Mouse (Mus musculus): ENCODE results near the gene Tcf7l2.

The Tcf7l2 gene

DNA sequence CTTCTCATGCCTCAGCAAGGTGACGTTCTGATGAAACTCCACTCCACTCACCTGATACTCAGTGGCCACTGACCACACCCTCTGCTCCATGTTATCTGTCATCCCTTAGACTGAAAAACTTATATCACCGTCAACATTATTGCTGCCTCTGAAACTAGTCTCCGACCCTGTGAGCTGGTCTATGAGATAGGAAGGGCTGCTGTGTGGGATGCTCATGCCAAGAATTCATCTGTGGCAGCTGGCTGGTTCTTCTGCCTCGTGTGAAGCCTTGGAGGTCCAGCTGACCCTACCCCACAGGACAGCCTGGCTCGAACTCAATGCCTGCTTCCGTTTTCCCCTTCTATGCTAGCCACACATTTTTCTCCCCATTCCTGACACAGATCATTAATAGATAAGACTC, 125.6 kb downstream of the Tcf7l2 start:
- no peak for DNase-seq

DNA sequence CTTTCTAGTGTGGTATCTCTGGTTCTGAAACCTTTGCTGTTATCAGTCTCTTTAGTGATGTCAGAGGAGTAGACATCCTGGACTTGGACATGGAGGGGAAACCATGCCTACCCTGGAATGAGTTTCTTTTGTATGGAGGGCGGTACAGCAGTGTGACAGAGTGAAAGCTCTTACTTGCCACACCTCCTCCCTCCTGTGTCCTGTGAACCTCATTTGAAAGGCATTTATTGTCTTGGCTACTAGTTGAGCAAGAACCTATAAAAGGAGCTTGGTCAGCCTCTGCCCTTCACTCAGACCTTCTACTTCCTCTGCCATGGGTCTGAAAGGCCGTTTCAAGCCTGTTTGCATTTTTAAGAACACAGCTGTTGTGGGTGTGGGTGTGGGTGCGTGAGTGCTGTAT, 126.3 kb downstream of the Tcf7l2 start:
- DNase-seq = no peak

DNA sequence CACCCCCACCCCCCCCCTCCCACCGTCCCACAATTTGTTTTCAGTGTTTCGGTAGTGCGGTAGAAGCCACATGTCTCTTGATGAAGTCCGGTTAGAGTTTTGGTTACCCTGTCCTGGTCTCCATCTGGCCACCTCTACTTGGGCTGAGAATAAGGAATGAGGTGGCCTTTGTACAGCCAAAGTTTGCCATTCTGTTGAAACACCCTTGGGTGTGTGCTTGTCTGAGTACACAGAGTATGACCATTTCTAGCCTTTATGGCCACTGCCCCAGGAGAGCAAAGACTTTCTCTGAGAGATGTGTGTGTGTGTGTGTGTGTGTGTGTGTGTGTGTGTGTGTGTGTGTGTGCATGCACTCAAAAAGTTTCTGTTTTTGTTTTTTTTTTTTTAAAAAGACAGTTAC, 127.0 kb downstream of the Tcf7l2 start:
- no peak for DNase-seq

DNA sequence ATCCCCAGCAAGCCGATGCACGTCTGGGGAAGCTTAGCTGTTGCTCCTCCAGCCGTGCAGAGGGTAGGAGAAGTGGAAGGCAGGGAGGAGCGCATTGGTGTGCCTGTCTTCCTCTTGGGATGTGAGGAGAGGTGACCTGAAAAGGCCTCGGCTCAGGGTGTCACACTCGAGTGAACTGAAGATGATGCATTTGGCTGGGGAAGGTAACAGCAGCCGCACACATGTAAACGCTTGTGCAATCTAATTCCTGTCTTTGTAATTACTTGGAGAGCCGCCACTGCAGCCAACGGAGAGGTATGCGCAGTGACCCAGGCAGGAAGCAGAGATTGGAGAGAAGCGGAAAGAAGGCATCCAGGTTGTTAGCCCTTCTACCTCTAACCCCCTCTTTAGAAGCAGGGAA, 129.2 kb downstream of the Tcf7l2 start:
- no peak for DNase-seq

DNA sequence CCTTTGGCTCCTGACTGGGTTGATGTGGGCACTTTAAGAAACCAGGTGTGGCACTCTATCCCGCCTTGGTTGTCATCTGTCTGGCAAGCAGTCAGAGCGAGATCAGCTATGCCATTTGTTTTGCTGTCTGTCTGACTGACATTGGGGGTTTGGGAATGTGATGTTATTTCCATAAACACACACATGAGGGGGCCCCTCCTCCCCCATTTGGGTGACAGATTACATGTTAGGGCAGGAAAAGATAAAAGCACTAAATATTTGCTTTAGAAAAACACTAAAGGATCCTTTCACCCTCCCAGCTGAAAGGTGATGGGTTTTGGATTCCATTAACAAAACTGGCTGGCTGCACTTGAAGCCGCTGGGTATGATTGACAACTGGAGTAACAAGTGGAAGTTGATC, 129.9 kb downstream of the Tcf7l2 start:
- DNase-seq = no peak

DNA sequence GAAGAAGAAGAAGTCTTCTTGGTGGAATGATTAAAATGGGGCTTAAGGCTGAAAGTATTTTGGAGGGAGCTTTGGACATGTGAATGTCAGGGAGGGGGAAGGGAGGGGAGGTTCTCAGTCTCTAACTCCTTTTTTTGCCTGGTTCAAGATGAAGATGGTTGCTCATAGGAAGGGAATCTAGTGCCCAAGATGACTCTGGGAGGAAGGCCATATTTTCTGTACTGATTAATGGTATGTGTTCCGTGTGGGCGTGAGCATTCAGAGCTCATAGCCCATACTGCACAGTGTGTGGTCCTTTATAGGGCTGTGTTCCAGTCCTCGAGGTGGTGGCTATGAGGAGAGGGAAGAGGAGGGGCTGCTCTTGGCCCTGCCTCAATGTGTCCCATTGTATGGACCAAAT, 131.6 kb downstream of the Tcf7l2 start:
- DNase-seq = no peak

DNA sequence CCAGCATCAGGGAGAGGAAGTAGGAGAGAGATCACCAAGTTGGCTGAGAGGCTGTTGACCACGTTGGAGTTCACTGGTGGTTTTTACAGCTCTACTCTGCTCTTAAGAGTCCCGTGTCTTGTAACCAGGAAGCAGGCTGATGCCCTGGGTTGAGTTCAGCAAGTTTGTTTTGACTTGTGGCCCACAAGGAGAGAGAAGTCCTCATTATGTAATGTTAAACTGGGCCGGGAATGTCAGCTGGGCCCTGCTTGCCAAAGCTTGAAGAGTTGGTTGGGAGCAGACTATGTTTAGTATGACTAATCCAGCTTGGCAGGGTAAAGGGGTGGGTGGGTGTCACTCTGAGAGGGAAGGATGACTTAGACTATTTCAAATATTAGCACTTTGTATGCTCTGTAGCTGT, 134.9 kb downstream of the Tcf7l2 start:
- no peak for DNase-seq

DNA sequence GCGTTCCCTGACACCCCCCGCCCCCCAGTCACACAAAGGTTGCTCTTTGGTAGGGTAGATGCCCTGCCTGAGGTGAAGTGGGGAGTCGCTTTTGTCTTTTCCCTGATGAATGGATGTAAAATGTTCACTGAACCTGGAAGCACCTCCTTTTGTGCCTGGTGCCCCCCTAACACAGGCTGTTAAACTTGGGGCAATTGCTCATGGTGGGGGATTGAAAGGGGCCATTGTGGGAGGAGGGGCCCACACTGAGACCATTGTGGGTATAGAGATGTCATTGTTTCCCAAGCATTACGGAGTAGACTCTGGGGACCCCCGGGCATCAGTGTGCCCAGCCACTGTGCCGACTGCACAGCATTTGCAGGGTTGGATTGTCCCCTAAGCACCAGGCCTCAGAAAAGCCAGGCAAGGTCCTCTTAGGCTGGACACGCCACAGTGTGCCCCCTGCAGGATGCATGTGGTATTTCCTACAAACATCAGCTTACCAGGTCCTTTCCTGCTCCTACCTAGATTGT, 135.8 kb downstream of the Tcf7l2 start:
- peak; percentile 45 to 55 for DNase-seq

DNA sequence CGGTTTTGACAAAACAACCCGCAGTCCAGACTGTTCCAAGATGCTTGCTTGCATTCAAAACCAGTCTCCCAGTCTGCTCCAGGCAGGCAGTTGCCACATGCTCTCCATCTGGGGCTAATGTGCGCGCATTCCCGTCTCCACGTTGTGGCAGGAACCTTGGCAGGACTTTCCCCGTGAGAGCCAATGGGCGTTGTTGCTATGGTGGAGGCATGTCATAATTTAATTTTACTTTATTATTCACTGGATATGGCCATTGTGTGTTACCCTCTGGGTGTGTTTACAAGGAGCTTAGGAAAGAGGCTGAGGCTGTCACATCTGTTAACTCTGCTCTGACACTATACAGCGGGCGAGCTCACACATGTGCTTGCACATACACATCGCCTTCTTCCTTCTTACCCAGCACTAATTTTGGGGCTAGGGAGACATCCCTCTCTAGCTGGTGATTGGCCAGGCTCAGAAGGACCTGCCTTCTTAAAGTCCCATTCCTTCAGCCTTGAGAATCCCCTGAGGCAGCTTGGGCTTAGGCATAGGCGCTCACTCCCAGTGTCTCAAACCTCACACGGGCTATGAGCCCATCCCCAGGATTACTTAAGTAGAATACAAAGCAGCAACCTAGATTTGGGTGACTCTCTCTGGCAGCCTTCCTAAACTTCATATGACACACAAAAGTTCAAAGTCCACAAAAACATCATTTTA, 139.2 kb downstream of the Tcf7l2 start:
- DNase-seq = no peak

DNA sequence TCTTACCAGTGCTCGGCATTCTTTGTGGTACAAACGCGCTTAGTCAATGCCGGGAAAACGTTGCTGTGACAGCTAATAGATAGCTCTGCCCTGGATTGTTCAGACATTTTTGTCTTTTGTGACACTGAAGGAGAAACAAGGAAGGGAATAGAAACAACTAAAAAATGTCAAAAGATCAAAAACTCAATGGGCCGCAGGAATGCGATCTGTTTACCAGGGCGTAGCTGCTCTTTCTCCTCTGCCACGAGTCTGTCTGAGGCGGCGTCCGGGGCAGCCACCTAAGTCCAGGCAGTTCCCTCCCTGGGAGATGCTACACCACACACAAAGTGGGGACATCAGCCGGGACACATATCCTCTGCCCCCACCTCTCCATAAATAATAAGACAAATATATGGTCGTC, 144.9 kb downstream of the Tcf7l2 start:
- DNase-seq = no peak

DNA sequence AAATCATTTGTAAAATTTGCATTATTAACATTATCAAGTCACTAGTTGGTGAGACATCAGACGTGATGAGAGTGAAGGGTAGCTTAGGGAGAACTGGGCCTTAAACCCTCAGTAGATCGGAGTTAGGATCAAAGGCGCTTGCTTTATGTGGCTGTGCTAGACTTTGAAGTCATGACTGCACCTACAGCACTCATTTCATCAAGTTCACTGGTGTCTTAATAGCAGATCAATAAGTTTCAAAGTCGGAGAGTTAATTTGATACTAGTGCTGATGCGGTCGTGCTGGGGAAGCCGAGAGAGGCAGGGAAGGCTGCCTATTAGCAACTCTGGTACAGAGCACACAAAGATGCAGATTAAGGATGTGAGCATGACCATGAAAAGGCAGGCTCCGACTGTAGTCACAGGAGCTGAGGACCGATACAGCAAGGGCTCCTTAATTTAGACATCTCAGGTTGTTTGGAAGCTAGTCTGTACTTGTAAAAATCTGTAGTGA, 150.1 kb downstream of the Tcf7l2 start:
- no peak for DNase-seq

DNA sequence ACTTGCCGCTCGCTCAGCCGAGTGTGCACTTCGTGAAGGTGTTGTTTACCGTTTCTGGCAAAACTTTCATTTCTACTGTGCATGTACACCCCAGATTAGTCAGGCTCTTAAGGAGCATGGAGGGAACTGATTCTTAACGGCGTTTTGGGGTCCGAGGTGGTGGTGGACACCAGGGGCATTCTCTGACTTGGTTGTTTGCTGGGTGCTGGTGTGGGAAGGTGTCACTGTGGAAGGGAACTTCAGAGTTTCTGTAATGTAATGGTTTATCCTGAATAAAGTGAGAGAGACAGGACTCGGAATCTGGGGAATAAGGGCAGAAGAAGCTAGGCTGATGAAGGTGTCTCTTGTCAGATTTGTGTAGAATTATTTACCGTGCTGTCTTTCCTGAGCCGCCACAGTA, 151.9 kb downstream of the Tcf7l2 start:
- no peak for DNase-seq

DNA sequence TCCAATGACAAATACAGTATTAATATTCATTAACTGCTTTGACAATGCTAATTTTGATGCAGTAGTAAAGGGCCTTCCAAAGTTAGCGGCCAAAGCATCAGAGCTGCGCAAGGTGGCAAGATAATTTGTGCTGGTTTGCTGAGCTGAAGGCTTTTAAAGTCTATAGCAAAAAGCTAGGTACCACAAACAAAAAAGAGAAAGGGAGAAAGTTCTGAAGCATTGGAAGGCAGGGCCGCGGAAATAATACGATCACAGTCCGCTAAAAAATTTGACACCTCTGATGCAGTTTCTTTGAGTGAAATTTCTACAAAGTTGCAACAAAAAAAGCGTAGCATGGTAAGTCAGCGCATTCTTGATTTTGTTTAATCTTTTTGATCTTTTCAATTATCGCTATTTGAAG, 152.8 kb downstream of the Tcf7l2 start:
- no peak for DNase-seq

DNA sequence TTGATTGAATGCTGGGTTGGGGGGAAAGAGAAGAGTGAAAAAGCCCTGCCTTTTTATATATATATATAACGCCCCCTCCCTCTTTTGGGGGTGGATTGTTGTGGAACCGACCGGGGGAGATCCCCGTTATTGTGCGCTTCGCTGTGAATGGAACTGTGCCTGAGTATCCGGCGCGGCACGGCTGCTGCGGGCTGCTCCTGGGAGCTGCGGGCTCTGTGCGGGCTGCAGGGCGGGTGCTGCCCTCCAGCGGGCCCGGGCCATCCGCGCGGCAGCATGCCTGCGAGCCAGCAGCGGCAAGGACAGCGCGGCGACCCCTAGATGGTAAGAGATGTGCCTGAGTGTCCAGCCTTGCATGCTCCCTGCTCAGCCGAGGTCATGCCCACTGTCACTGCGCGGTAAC, 153.7 kb downstream of the Tcf7l2 start:
- DNase-seq = peak; percentile 22 to 31

DNA sequence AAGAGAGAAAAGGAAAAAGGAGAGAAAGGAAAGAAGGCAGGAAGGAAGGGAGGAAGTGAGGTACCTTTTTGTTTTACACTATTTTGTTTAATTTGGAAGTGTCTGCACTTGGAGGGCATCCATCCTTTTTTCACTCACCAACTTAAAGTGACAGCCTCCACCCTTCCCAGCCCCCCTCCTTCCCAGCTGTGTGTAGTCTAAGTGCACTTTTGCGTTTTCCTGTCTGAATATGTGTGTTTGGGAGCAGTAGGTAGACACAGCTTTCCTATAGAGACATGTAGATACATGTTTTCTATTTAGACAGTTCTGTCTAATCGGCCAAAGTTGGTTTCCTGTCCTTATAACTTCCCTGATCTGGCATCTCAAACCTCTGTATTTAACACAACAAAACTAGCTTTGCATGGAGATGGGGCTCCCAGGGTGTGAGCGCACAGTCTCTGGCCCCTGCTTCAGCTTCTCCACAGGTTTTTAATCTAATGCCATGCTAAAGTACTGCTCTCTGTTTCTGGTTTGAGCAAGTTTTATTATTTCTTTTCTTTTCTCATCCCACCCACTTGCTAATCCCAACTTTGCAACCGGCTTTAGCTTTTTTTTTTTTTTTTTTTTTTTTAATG, 154.3 kb downstream of the Tcf7l2 start:
- no peak for DNase-seq

DNA sequence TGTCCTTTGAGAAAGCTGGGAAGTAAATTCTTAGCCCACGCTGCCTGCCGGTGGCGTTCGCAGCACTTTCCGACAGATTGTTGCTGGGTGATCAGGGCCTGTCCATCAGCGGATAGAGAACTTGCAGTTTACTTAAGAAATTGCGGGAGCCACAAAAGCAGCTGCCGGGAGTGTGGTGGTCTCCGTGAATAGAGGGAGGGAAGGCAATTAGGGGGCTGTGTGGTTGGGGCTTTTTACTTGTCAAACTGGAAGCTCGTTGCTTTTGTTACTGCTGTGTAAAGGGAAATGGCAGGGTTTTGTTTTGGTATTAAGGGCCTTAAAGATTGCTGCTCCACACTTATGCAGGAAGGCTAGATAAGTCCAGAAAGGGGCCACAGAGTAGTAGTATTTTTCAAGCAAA, 155.0 kb downstream of the Tcf7l2 start:
- DNase-seq = no peak

DNA sequence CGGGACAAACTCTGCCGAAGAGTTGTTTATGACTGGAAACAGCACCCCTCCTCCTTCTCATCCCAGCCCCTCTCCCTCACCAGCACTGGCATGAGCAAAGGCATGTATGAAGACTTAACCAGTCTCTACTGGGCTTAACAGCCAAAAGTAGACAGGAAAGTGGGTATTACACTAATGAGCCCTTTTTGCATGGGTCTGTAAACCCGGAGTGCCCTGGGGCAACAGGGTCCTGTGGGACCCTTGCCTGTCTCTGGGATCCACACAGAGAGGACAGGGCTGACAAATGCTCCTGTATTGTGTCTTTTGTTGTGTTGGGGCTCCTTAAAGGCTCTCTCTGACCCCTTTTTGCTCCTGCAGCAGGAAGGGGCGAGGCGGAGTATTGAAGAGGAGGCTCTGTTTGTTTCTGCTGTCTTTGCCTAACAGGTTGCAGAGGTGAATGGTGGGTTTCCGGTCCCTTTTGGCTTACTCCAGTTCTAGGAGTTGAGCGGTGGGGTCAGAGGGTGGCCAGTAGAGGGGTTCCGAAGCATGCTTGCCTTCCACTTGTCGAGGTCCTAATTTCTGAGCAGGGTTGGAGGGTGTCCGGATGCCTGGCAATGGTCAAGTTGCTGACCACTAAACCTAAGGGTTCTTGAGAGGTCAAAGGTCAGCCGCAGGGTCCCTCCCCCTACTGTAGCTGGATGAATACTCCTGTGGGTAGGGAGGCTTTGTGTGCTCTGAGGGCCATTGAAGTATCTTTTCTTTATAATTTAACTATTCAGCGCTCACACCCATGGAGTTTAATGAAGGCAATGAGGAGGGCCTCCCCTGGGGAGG, 161.2 kb downstream of the Tcf7l2 start:
- no peak for DNase-seq

DNA sequence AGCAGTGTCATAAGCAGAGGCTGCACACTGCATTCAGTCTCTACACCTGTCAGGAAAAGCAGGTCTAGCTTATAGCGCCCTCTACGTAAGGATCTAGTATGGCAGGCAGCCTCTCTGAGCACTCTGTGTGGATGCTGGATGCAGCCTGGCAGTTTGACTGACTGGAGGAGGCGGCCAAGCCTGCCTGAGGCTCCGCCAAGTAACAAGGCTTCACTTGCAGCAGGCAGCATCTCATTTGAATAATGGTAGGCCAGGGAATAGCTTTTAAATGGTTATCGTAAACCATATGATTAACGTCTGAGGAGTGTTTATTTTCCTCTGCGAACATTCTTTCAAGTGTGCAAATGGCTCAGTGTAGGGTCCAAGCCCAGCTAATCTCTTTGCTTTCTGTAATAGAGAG, 167.4 kb downstream of the Tcf7l2 start:
- peak; percentile 26 to 30 for DNase-seq

DNA sequence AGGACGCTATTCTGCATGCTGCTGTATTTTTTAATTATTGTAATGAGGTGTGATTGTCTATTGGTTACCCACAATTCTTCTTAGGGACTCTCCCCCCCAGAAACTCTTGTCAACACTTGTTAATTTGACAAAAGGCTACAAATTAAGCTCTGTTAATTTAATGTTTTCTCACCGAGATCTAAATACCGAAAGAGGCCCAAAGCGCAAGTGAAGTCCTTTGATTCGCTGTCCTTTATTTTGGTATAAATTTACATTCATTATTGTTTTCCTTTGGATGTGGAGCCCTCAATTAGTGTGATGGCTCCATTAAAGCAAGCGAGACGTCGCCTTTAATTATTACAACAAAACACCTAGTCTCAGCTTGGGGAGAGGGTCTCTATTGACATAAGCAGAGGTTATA, 170.3 kb downstream of the Tcf7l2 start:
- no peak for DNase-seq

DNA sequence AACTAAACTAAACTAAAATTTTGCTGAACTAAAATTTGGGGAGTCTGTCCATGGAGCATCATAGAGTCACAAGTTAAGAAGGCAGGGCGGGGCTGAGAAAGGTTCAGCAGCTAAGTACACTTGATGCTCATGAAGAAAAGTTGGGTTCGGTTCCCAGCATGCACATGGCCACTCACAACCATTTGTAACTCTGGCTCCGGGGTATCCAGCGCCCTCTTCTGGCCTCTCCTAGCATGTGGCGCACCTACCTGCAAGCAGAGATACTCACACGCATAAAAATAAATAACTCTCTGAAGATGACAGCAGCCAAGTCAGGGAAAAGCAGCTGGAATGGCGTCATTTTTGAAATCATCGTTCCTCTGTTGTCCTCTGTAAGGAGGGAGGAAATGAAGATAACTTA, 171.2 kb downstream of the Tcf7l2 start:
- DNase-seq = no peak

DNA sequence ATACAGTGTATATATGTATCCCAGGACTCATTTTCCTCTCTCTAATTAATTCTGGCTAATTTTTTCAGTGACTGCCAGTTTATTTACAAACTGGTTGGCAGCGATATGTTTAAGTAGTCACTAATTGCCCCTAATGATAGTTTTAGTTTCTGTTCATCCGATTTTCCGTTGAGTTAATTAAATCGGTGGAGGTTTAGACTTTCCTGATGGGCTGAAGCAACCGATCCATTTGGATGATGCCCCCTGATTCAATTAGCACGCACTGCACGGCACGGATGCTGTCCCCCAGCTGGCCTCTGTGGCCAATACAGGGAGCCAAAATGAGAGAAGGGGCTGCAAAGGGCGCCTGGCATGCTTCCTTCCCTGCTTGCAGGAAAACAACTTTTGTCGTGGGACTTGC, 172.0 kb downstream of the Tcf7l2 start:
- DNase-seq = no peak

DNA sequence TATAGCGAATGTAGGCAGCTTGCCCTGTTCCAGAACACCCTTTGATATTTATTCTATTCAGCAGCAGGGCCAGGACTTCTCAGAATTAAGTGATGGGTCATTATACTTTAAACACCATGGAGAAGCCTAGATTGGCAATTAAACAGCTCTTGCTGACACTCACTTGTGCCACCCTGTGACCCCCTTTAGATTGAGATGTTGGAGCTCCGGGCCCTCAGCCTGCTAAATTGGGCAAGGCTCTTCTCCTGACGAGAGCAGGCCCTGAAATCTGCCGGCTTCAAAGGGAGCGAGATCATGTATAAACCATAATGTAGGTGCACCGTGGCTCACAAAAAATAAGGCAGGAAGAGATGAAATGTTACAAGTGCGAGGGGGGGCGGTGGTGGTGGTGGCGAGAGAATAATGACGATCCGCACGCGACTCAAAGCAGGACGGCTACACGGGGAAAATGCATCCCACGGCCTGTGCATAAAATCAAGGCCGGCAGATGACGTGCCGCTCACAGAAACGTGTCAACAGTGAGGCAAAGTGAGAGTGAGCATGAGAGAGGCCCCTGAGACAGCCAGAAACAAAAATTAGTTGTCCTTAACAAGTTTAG, 173.1 kb downstream of the Tcf7l2 start:
- DNase-seq = peak; percentile 19 to 26

DNA sequence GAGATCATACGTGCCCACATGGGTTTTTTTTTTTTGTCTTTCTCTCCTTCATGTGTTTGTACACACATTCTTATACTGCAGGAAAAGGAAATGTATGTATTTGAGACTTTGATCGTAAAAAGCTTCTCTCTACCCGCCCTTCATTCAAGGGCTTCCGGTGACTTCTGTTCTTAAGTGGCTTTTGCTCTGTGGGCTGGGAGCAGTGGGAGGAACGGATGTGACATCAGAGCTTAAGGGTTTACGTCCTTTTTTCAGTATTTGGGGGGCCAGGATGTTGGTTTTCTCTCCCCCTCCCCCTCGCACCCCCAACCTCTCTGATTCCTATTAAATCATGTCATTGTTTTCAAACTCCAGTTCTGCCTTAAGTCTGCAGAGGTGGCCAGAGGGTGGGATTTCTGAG, 173.9 kb downstream of the Tcf7l2 start:
- peak; percentile 52 to 70 for DNase-seq
